Mouse (Mus musculus) heart, adult 2 months (tissue): ENCODE data around the gene Tspo2. TPM values are rescaled to one million over a fixed set of nuclear protein-coding genes. Genes with fewer than 3 reads are reported as not detected.

Source experiments
- DNase-seq, 2 experiments: peaks; one replicate each; pipeline ENCODE4 v3.0.0; 2021
- H3K27ac ChIP-seq: fragments of 200-600 bp; 2 replicates; pipeline ENCODE4 v1.8.1; 2022
- H3K27me3 ChIP-seq: fragments of 200-500 bp; 2 replicates; pipeline ENCODE4 v1.6.1; 2012; ENCODE audit warnings: mild to moderate bottlenecking, low read length, inconsistent platforms, mixed read lengths; ENCODE audit not compliant: control insufficient read depth, insufficient read depth
- H3K36me3 ChIP-seq: fragments of 200-500 bp; 2 replicates; pipeline ENCODE4 v1.6.1; 2012; ENCODE audit warnings: low read length, inconsistent platforms; ENCODE audit not compliant: control insufficient read depth, insufficient read depth
- H3K4me1 ChIP-seq: fragments of 200-500 bp; 2 replicates; pipeline ENCODE4 v1.6.1; 2011; ENCODE audit warnings: low read length; ENCODE audit not compliant: control insufficient read depth, insufficient read depth
- H3K4me3 ChIP-seq: fragments of 200-600 bp; 2 replicates; pipeline ENCODE4 v1.8.1; 2022
- H3K79me2 ChIP-seq: fragments of 200-500 bp; replicated peaks from 2 replicates; pipeline ENCODE4 v1.6.1; 2012; ENCODE audit warnings: mild to moderate bottlenecking, inconsistent platforms, low read length, moderate library complexity, mixed read lengths; ENCODE audit not compliant: control insufficient read depth, insufficient read depth
- H3K9ac ChIP-seq: fragments of 200-500 bp; 2 replicates; pipeline ENCODE4 v1.6.1; 2012; ENCODE audit warnings: low read depth, mild to moderate bottlenecking, control low read depth, inconsistent platforms, low read length, mixed read lengths
- CTCF ChIP-seq: fragments of 200-600 bp; IDR thresholded peaks from 2 replicates; pipeline ENCODE4 v1.8.1; 2022; ENCODE audit warnings: antibody characterized with exemption, mild to moderate bottlenecking, moderate library complexity
- EP300 ChIP-seq: fragments of 200-500 bp; IDR thresholded peaks from 2 replicates; pipeline ENCODE4 v1.6.1; 2011; ENCODE audit warnings: low read depth, low read length, control low read depth; ENCODE audit not compliant: insufficient read depth
- POLR2A ChIP-seq: fragments of 200-500 bp; IDR thresholded peaks from 2 replicates; pipeline ENCODE4 v1.6.1; 2011; ENCODE audit warnings: mild to moderate bottlenecking, low read depth, low read length, control low read depth; ENCODE audit not compliant: insufficient read depth
- WGBS: fragments of 180-500 bp; shearing (Covaris S2); methylation state at CpG from one replicate; pipeline ENCODE4 v1.1.7; 2018; 5-methylcytosine and 5-hydroxymethylcytosine counted together
- intact Hi-C: fragments of 180-260 bp; cut with DNase I; formaldehyde crosslinking; loops from one replicate; pipeline ENCODE4 v1.15.1; 2025
- polyA plus RNA-seq: library from polyadenylated mRNA; depleted of rRNA; stranded (reverse); fragments of >200 nt; gene quantifications from 2 replicates; pipeline ENCODE4 v1.2.3, GENCODE M21; 2012
- total RNA-seq, 2 experiments: library from RNA; stranded (reverse); gene quantifications; 2 replicates each; pipeline ENCODE4 v1.2.3; 2021

Gene Tspo2
- total and polyA plus RNA-seq, 3 experiments: 1.9 to 5.4 TPM; not detected in 1

DNA sequence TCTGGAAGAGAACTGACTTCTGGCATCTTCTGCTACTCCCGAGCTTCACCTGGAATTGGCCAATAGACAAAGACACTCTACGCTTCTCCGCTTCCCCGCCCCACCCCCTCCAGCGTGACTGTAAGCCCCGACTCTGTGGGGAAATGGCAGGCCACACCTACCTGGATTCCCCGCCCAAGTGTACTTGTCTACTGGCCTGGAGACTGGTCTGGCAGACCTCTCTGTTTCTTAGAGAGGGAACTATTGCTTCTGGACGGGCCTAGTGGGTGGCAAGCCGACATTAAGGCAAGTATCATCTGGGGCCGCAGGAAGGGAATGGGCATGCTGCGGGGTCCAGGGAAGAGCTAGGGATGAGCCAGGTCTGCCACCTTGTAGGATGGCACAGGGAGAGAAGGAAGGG is 3.4 kb upstream of the Tspo2 start, which contains the start of gene Unc5cl:
Gene Unc5cl, plus strand, starts transcription at position 214 of the 400 bp plus-strand sequence.
- Histone ChIP-seq H3K4me3 (no peak within 1 kb of the TSS), H3K27ac (no peak within 1 kb of the TSS), H3K27me3 (no peaks in the 10 kb centered on the region), H3K9ac (no peak within 1 kb of the TSS), H3K79me2 (no peaks in the 10 kb centered on the region), H3K4me1 (no peaks in the 10 kb centered on the region), H3K36me3 (no peaks in the 10 kb centered on the region)
- no peak for TF ChIP-seq POLR2A
- TF ChIP-seq EP300: no peak
- no peak for TF ChIP-seq CTCF
- intact Hi-C loops: loop anchor here (5.0 kb wide), 1 partner anchor 37 kb away; no protein-coding TSS in a partner anchor
- WGBS: 75% methylated on average over 11 of the region's 11 CpGs
- no peak for DNase-seq

GRCm38 (mm10) chr17:48454190-48454589 is 2.9 kb upstream of the Tspo2 start:
- intact Hi-C loops: loop anchor here (5.0 kb wide), 1 partner anchor 37 kb away; no protein-coding TSS in a partner anchor
- TF ChIP-seq EP300: no peak
- TF ChIP-seq CTCF: no peak
- TF ChIP-seq POLR2A: no peak
- Histone ChIP-seq H3K36me3 (no peaks in the 10 kb centered on the region), H3K4me1 (no peaks in the 10 kb centered on the region), H3K27me3 (no peaks in the 10 kb centered on the region), H3K27ac (no peak overlapping the region), H3K9ac (no peak overlapping the region), H3K79me2 (no peaks in the 10 kb centered on the region), H3K4me3 (no peak overlapping the region)
- 57% methylated on average over 7 of the region's 7 CpGs for WGBS
- no peak for DNase-seq

GRCm38 (mm10) chr17:48453489-48453888 is 2.2 kb upstream of the Tspo2 start:
- Histone ChIP-seq H3K4me3 (no peak overlapping the region), H3K9ac (no peak overlapping the region), H3K4me1 (no peaks in the 10 kb centered on the region), H3K36me3 (no peaks in the 10 kb centered on the region), H3K79me2 (no peaks in the 10 kb centered on the region), H3K27ac (no peak overlapping the region), H3K27me3 (no peaks in the 10 kb centered on the region)
- no peak for DNase-seq
- WGBS: 87% methylated on average over 7 of the region's 7 CpGs
- intact Hi-C loops: loop anchor here (5.0 kb wide), 1 partner anchor 36 kb away; no protein-coding TSS in a partner anchor
- TF ChIP-seq CTCF (peak; percentile 45), POLR2A (no peak)

GRCm38 (mm10) chr17:48451753-48452444 is 577 bp upstream of the Tspo2 start:
- DNase-seq: no peak
- WGBS: 52% methylated on average over 9 of the region's 9 CpGs
- intact Hi-C loops: loop anchor here (5.0 kb wide), 1 partner anchor 35 kb away; no protein-coding TSS in a partner anchor
- Histone ChIP-seq H3K36me3 (no peaks in the 10 kb centered on the region), H3K27ac (no peak overlapping the region), H3K27me3 (no peaks in the 10 kb centered on the region), H3K79me2 (no peaks in the 10 kb centered on the region), H3K9ac (no peak overlapping the region), H3K4me1 (no peaks in the 10 kb centered on the region), H3K4me3 (no peak overlapping the region)
- no peak for TF ChIP-seq EP300
- TF ChIP-seq POLR2A: no peak
- no peak for TF ChIP-seq CTCF

- TF ChIP-seq EP300 (no peak), POLR2A (no peak), CTCF (no peak)
- intact Hi-C loops: loop anchor here (5.0 kb wide), 1 partner anchor 34 kb away; no protein-coding TSS in a partner anchor
- no peak for DNase-seq
- no peaks in the 10 kb centered on the region for H3K27me3 ChIP-seq
- no peak overlapping the region for H3K27ac ChIP-seq
- WGBS: 84% methylated on average over 13 of the region's 13 CpGs
- H3K79me2 ChIP-seq: no peaks in the 10 kb centered on the region
- no peak overlapping the region for H3K9ac ChIP-seq
- H3K36me3 ChIP-seq: no peaks in the 10 kb centered on the region
- no peak overlapping the region for H3K4me3 ChIP-seq
- no peaks in the 10 kb centered on the region for H3K4me1 ChIP-seq
These were observed 513 bp downstream of the Tspo2 start for GRCm38 (mm10) chr17:48450666-48451352.

- no peaks in the 10 kb centered on the region for H3K4me1 ChIP-seq
- no peaks in the 10 kb centered on the region for H3K27me3 ChIP-seq
- no peak overlapping the region for H3K27ac ChIP-seq
- TF ChIP-seq POLR2A: no peak
- no peak for TF ChIP-seq CTCF
- no peak for TF ChIP-seq EP300
- intact Hi-C loops: no loop called here
- H3K36me3 ChIP-seq: no peaks in the 10 kb centered on the region
- no peak overlapping the region for H3K9ac ChIP-seq
- no peaks in the 10 kb centered on the region for H3K79me2 ChIP-seq
- WGBS: 67% methylated on average over 8 of the region's 8 CpGs
- no peak overlapping the region for H3K4me3 ChIP-seq
- no peak for DNase-seq
These were observed 3.6 kb downstream of the Tspo2 start for GRCm38 (mm10) chr17:48447675-48448074.
